Mouse (Mus musculus): Measurements from ENCODE around the gene Fgd3. TPM values are rescaled to one million over a fixed set of nuclear protein-coding genes. Genes with fewer than 3 reads are reported as not detected.
A peak's percentile ranks its signal among the peaks of the same experiment; 100 is the strongest.

Gene Fgd3
- 1 to 10 TPM in 1 of 2 experiments, under 1 TPM in 1; 0.93 to 1.3 TPM for total RNA-seq (2021)
- long read RNA-seq, experiment 1 = 0 reads
- long read RNA-seq, experiment 2 = 0 reads

DNA sequence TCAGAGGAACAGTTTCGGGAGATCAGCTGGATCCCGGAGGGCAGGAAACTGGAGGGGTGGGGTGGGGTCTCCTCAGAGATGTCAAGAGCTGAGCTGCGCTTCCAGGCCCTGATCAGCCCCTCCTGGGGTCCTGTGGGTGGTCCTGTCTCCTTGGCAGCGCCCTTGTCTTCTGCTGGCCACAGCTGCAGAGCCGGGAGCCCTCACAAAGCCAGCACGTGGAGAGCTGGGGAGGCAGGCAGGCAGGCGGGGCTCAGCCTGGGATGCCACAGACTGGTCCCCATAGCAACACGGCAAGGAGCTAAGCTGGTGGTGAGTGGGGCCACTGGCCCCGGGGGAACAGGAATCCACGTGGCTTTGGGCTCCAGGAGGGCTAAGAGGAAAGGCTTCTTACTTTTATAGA lies at the start of gene Fgd3:
Gene Fgd3, minus strand, starts transcription at position 272 of the 400 bp plus-strand sequence.
- intact Hi-C loops (cut with DNase I; ENCODE audit: low total_unique reads) = no loop called here
- DNase-seq = peak; percentile 39

DNA sequence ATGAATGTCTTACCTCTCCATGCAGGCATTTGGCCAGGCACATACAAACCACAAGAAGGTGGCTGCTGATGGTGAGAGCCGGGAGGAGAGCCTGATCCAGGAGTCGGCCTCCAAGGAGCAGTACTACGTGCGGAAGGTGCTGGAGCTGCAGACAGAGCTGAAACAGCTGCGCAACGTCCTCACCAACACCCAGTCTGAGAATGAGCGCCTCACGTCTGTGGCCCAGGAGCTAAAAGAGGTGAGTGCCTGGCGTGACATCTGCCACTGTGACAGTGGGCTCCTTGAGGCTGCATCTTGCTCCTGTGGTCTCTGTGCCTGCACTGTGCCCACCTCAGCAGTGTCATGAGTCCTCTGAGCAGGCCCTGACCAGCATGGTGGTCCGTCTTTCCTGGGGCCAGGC lies 49.3 kb upstream of the Fgd3 start:
- DNase-seq = no peak
- intact Hi-C loops (cut with DNase I; ENCODE audit: low total_unique reads) = no loop called here

DNA sequence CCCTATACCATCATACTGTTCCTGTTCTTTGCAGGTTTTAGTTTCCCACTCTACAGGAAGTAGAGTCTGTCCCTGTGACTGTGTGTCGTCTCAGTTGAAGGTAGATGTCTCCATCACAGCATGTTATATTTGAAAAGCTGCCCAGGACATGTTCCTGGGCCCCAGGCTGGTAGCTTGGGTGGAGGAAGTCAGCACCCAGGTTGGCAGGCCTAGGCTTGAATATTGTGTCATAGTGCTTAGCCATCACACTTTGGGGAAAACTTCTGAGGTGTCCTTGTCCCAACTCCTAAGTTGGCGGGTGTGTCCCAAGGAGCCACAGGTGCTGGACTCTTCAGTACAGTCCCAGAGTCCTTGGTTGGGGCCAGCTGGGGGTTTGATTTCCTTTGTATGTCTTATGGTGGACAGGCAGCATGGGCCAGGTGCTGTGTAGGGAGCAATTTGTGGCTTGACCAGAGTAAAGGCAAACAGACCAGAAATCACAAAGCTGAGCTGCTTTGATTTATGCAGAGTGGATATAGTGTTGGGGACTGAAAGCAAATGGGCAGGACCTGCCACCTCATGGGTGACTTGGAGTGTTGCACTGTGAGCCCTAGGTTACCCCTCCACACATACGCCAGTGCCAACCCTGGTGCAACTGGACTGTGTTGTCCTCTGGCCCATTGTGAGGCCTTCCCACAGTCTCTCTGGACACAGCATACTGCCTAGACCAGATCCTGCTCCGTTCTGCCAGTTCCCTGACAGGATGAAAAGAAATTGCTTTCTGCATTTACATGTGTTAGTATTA lies 47.7 kb upstream of the Fgd3 start:
- intact Hi-C loops (cut with DNase I; ENCODE audit: low total_unique reads) = no loop called here
- no peak for DNase-seq

DNA sequence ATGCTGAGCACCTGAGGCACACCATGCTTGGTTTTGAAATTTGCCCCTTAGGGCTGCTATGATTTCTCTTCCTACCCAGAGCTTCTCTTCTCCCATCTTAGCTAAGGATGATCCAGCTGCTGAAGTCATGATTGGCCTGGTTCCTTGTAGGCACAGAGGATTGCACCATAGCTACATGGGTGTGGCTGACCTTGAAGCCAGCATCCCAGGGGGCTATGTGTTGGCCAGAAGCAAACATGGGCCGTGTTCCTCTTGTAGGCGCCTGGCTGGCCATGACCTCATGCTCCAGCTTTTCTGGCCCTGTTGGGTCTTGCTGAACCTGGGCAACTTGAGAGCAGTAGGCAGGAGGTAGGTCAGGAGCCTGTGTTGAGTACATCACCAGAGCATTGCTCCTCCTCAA lies 44.6 kb upstream of the Fgd3 start:
- intact Hi-C loops (cut with DNase I; ENCODE audit: low total_unique reads) = no loop called here
- DNase-seq = peak; percentile 75

DNA sequence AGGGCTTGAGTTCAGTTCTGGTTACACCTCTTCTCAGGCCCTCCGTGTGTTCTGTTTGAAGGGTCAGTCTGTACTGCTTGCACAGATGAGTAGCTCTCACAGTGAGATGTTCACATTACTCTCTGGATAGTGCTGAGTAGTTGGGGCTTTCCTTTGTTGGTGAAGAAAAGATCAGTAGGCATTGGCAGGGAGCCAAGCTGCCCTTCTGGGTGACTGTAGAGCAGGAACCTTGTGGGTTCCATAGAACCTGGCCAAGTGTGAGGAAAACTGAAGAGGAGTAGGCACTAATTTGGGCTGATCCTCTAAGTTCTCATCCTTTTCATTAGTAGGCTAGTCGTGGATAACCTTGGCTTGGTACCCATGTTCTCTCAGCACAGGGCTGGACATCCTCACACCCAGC lies 42.7 kb upstream of the Fgd3 start:
- DNase-seq = no peak
- intact Hi-C loops (cut with DNase I; ENCODE audit: low total_unique reads) = no loop called here

DNA sequence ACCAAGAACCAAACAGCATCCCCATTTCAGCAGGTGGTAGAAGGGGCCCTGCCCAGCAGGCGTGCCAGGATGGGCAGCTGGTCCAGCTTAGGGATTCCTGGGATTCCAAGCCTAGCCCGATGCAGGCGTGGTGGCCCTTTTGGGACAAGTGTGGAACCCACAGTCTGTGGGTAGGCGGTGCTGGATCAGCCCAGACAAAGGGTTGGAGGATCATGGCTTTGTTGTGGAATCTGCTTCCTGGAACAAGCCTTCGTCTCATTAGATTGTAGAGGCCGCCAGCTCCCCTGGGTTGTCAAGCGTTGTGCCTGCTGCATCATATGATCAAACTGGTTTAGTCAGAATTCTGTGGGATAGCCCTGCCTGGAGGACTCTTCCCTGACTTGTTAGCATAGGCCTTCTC lies 42.3 kb upstream of the Fgd3 start:
- intact Hi-C loops (cut with DNase I; ENCODE audit: low total_unique reads) = no loop called here
- peak; percentile 42 for DNase-seq

DNA sequence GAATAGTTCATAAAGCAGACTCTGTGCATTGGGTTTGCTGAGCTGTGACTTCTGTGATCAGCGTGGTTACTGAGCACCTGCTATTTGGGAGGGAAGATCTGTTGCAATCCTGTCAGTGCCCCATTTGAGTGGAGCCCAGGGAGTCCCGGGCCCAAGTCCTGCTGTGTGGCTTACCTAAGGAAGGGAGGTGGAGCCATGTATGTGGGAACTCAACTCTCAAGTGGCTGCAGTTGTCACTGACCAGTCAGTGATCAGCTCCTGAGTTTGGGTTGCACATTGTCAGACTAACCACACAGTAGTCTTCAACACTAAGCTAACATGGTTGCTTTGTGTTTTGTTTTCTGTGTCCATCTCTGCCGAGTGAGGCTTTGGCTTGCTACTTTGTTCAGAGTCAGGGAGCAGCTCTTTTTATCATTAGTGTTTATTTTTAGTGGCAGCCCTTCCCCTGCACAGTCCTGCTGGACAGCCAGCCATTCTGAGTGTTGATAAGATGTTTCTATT lies 40.8 kb upstream of the Fgd3 start:
- DNase-seq = no peak
- intact Hi-C loops (cut with DNase I; ENCODE audit: low total_unique reads) = no loop called here

DNA sequence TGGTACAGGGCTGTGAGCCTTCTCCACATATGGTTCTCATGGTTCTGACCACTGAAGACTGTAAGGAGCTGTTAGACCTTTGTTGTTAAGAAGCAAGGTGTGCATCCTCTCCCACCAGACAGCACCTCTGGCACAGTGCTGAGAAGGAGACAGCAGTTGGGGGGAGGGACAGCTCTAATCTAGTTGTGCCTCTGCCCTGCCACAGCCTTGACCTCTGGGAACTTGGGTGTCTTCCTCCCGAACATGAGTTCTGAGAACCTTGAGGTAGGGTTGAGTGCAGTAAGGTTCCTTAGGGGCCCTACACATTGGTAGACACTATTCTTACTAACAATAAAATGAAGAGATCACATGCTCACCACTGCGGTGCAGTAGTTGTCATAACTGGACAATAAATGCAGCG lies 38.1 kb upstream of the Fgd3 start:
- intact Hi-C loops (cut with DNase I; ENCODE audit: low total_unique reads) = no loop called here

DNA sequence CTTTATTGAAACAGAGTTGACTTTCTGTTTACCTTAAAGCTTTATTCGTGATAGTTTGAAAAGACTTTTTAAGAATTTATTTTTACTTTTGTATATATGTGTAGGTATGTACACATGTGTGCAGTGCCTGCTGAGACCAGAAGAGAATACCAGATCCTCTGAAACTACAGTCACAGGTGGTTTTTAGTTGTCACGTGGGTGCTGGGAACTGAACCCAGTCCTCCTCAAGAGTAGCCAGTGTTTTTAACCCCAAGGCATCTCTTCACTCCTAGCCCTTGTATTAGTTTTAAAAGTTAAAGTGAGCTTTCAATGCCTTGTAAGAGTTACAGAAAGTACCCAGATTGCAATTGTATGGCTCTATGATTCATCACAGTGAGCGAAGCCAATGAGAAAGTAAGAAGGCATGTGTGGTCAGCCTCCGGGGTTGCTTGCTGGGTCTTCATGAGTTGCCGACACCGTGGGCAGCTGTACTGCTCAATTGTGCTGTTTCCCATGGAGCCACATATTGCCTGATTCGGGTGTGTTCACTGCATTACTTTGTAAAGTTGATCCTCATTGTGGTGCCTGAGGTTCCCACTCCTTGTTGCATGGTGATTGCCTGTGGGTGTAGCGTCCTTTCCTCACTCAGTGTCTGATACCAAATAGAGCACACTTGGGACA lies 37.4 kb upstream of the Fgd3 start:
- intact Hi-C loops (cut with DNase I; ENCODE audit: low total_unique reads) = no loop called here

More for the DNA sequence above, 38.1 kb upstream of the Fgd3 start:
- no peak for DNase-seq

DNA sequence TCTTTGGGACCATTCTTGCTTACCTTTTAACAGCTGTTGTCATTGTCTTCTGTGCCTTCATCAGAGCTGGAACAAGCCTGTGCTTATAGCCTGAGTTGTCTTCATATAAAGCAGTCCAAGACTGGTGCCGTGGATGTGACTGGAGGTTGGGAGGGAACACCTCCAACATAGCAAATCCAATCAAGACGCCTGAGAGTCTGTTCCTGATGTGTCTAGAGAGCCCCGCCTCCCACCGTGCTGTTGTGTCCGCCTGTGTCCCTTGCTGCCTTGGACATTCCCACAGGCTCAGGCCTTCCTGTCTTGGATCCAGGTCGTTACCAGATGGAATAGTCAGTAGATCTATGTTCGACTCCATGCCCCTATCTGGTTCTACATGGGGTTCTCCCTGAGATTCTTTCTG lies 36.0 kb upstream of the Fgd3 start:
- intact Hi-C loops (cut with DNase I; ENCODE audit: low total_unique reads) = no loop called here
- no peak for DNase-seq

More for the DNA sequence above, 37.4 kb upstream of the Fgd3 start:
- DNase-seq = no peak

DNA sequence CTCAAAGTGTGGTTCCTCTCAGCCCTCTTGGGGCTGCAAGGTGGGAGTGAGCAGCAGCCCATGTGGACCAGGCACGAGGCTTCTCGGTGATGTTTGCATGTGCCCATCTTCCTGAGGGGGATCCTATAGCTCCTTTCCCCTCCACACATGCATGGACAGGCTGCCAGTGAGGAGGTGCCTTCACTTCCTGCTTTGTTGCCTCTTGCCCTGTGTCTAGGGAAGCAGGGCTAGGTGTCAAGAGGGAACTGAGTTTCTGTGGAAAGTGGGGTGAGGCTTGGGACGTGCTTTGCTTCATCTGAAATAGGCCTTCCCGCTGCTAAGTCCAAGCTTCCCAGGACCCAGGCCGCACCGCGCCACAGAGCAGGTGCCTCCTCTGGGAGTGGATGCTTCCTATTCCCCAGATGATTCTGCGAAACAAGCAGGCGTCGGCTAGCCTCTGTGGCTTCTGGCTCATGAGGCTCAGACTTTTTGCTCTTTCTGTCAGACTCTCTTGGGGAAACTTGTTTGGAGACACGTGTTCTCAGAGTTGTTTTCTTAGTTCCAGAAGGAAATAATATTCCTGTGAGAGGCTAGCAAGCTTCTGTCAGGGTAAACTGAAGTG lies 35.5 kb upstream of the Fgd3 start:
- intact Hi-C loops (cut with DNase I; ENCODE audit: low total_unique reads) = no loop called here
- DNase-seq = no peak

DNA sequence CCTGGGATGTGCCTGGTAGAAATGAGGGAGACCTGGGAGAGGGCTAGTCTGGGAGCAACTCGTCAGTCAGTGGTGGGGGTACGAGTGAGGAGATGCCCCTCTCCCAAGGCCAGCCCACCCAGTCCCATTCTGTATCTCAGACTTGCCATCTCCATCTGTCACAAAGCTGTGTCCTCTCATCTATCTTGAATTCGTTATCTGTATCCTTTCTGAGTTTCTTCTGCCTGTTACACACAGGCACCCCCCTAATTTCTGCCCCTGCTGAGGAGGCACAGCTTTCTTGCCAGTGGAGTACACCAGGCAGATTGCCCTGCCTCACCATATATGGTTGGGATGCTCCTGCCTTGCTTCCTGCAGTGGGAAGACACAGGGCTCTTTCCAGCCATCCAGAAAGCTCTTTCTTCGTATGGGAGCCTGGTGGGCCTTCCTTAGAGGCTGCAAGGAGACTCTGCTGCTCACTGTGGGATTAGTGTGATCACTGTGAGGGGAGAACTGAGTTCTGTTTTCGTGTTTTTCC lies 33.9 kb upstream of the Fgd3 start:
- no peak for DNase-seq
- intact Hi-C loops (cut with DNase I; ENCODE audit: low total_unique reads) = no loop called here

DNA sequence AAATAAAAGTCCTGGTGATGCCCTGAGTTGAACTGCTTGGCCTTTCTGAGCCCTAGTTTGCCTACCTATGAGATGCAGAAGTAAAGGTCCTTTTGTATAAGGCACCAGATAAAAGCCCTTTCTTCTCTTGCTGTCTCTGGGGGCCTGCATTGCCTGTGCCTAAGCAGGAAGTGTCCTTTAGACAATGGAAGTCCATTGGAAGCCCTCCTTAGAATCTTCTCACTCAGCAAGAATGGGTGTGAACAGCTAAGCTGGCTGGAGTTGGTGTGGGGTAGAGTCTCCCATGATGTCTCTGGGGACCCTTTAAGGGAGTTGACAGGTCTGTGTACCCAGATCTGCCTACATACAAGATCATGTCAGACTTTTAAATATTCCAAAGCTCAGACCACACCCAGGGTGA lies 33.3 kb upstream of the Fgd3 start:
- intact Hi-C loops (cut with DNase I; ENCODE audit: low total_unique reads) = no loop called here

DNA sequence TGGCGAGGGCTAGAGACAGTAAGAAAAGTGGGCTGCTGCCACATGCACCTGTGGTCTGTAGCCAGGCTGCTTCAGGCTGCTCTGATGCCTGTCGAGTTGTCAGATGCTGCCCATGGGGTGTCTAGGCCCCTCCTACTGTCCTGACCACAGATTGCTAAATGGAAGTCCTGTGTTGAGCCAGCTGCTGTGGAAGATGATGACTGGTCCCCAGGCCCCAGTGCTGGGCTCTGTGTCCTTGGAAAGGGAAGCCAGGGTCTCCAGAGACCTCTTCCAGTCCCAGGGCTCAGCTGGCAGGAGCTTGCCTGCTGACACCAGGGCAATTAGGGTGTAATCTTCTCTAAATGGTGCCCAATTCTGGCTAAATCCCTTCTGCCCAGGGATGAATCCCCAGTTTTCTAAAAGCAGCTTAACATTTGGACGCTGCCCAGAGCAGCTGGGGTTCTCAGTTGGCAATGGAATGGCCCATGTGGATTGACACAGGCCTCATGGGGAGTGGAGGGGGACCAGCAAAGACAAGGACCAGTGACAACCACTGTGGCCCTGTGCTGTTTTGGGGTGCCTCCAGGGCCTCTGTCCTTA lies 32.6 kb upstream of the Fgd3 start:
- intact Hi-C loops (cut with DNase I; ENCODE audit: low total_unique reads) = no loop called here
- peak; percentile 58 for DNase-seq

More for the DNA sequence above, 33.3 kb upstream of the Fgd3 start:
- no peak for DNase-seq

DNA sequence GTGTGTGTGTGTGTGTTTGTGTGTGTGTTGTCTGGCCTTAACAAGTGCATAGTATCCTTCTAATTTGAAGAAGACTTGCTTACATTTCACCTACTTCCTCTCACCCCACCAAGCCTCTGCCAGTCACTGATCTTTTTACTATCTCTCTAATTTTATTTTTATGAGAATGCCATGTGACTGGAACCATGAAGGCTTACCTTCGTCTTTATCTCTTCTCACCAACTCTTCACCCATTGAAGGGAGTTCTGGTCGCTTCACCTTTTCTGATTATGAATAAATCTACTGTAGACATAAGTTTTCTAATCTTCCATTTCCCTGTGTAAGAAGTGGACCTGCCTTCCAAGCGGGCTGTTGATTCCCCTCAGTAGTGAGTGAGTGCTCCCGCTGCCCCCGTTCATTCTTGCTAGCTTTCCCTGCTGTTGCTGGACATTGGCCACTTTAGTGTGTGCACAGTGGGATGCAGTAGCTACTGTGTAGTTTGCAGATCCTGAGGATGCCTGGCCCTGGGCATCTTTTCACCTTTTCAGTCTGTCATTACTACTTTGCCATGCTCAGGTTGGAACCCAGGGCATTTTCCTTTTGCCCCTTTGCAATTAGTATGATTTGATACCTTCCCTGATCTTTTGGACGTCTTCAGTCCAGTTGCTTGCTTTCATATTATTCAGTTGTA lies 29.9 kb upstream of the Fgd3 start:
- intact Hi-C loops (cut with DNase I; ENCODE audit: low total_unique reads) = no loop called here
- DNase-seq = no peak

DNA sequence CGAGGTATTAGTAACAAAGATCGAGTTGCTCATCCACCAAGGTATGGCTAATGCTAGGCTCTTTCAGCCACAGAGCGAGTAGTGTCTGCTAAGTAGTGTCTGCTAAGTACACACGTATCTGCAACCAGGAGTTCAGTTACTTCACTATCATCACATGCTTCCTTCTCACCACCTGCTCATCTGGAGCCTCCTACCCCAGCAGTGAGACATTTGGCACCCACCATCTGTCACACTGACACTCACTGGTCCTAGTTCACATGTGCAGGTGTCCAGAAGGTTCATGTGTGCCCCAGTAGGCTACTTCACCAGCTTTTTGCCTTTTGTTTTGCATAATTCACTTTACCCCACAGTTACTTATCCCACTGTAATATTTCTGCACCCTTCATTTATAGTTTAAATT lies 29.2 kb upstream of the Fgd3 start:
- DNase-seq = no peak
- intact Hi-C loops (cut with DNase I; ENCODE audit: low total_unique reads) = no loop called here

DNA sequence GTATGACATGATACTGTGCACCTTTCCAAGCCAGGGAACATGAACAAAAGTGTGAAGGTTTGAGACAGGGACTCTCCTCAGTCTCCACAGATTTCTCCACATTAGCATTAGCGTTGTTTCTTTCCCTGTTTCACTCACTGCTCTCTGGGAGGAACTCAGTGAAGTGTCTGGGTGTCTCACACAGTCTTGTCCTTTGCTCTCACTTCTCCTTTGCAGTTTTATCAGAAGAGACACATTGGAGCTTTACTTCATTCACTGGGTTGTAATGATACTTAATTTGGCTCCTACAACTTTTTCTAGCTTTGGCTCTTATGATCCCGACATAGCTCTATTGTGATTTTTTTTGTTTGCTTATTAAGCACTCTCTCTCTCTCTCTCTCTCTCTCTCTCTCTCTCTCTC lies 28.4 kb upstream of the Fgd3 start:
- no peak for DNase-seq
- intact Hi-C loops (cut with DNase I; ENCODE audit: low total_unique reads) = no loop called here

DNA sequence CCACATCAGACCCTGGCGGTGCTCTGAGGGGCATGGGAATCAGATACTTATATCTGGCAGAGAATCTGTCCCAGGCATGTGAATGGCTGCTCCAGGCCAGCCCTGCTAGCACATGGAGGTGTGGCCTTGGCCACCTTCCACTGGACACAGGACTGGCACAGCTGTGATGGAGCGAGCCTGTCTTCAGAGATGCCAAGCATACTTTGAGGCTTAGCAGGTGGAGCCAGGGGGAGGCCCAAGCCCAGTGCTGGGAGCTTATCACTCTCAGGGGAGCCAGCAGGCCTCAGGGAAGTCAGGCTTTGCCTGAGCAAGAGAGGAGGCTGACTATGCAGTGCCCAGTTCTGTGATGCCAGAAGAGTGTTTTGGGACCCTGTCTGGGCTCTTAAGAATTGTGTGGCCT lies 25.4 kb upstream of the Fgd3 start:
- intact Hi-C loops (cut with DNase I; ENCODE audit: low total_unique reads) = no loop called here
- DNase-seq = peak; percentile 82

DNA sequence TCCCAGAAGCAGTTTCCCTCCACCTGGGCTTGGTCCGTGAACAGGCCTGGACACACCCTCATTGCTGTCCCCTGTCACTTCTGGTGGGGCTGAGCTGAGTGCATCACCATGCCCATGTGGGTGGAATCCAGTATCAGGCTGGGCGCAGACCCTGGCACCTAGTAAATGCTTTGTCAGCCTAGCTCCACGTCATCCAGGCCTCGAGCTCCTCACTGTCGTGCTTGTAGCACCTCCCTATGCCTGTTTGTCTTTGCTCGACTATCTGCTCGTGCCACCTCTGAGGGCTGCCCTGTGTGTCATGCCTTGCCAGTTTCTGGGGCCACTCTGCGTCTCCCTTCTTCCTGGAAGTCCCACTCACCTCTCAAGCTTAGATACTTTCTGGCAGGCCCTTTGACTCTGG lies 24.5 kb upstream of the Fgd3 start:
- no peak for DNase-seq
- intact Hi-C loops (cut with DNase I; ENCODE audit: low total_unique reads) = no loop called here

DNA sequence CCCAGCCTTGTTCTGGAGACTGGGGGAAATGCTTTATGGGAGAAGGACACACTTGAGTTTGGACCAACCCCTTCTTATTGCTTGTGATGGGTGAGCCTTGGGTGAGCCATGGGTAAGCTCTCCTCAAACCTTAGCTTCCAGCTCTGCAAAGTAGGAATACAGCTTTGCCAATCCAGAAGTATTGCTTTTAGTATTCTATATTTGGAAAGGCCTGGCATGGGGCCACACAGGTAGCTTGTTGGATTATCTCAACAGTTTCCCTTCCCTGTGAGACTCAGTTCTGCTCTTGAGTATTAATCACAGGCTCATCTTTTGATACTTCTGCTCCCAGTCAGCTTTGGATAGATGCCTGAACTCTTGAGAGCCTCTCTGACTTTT lies 22.6 kb upstream of the Fgd3 start:
- DNase-seq = no peak
- intact Hi-C loops (cut with DNase I; ENCODE audit: low total_unique reads) = no loop called here

Data from gastrocnemius, postnatal 14 days (tissue).